In genomic region chr5:121449976-121450375, GRCm38 (mm10) we compare ENCODE assay signal across 8 mouse cellular contexts. TPM values are rescaled to one million over a fixed set of nuclear protein-coding genes. Genes with fewer than 3 reads are reported as not detected.
DNase-seq lines count a peak whose midpoint lies in the region; ATAC-seq lines count a peak whose summit lies in the region.

No protein-coding gene starts in this region.

- no peak overlapping the region for H3K9ac ChIP-seq in forebrain, embryonic 11.5 days (ENCODE audit: low read length)

- peaks cover 4% of the 10 kb centered on the region for H3K36me3 ChIP-seq in forebrain, embryonic 11.5 days (ENCODE audit: control insufficient read depth, insufficient read depth, low read length)
- peaks cover 53% of the 10 kb centered on the region for H3K36me3 ChIP-seq in forebrain, embryonic 10.5 days (replicated peaks)

- no peak overlapping the region for H3K27ac ChIP-seq in forebrain, embryonic 11.5 days (ENCODE audit: low read depth, low read length)
- H3K27ac ChIP-seq in forebrain, embryonic 10.5 days, result no peak overlapping the region

- no peak overlapping the region for H3K4me3 ChIP-seq in forebrain, embryonic 11.5 days (ENCODE audit: low read depth, low read length)
- no peak overlapping the region for H3K4me3 ChIP-seq in forebrain, embryonic 10.5 days

- 67% methylated on average over 6 of the region's 6 CpGs for WGBS in forebrain, embryonic 11.5 days
- 74% methylated on average over 6 of the region's 6 CpGs for WGBS in forebrain, embryonic 10.5 days
- WGBS in large intestine, adult 2 months, result 45% methylated on average over 6 of the region's 6 CpGs

- DNase-seq in forebrain, embryonic 11.5 days (ENCODE audit: low spot score), result peak; percentile 63
- DNase-seq in forebrain, embryonic 10.5 days (ENCODE audit: extremely low spot score, low spot score), result no peak
- DNase-seq in right cerebral cortex, postnatal 10 days (ENCODE audit: low spot score in 2 of 2), result peak; percentile 48 to 59
- no peak for DNase-seq in right cerebral cortex, adult 18-20 months
- DNase-seq in embryo, embryonic 11.5 days (ENCODE audit: low read depth, low spot score), result peak; percentile 30
- peak; percentile 61 for DNase-seq in large intestine, adult 2 months (ENCODE audit: low read depth, low spot score)
- DNase-seq in frontal cortex, postnatal 14 days (ENCODE audit: low spot score in 2 of 2), result no peak

- no peaks in the 10 kb centered on the region for H3K9me3 ChIP-seq in forebrain, embryonic 11.5 days (ENCODE audit: control insufficient read depth, low read length)
- H3K9me3 ChIP-seq in forebrain, embryonic 10.5 days, result no peaks in the 10 kb centered on the region

- peaks cover 4% of the 10 kb centered on the region; the same call in 1 of the 2 replicates for H3K4me1 ChIP-seq in forebrain, embryonic 11.5 days (replicated peaks; ENCODE audit: control insufficient read depth, insufficient read depth, low read length)
- peaks cover 37% of the 10 kb centered on the region for H3K4me1 ChIP-seq in forebrain, embryonic 10.5 days

- ATAC-seq in forebrain, embryonic 11.5 days (replicated peaks; ENCODE audit: low FRiP score), result no peak
- peak; percentile 34 for ATAC-seq in monocyte, adult 5-6 weeks (replicated peaks; ENCODE audit: insufficient number of reproducible peaks, low FRiP score, low TSS enrichment, poor library complexity, severe bottlenecking)

- H3K4me2 ChIP-seq in forebrain, embryonic 11.5 days (ENCODE audit: low read depth, low read length, severe bottlenecking), result no peak overlapping the region

- H3K27me3 ChIP-seq in forebrain, embryonic 11.5 days (ENCODE audit: control insufficient read depth, insufficient read depth, low read length), result no peaks in the 10 kb centered on the region
- no peaks in the 10 kb centered on the region for H3K27me3 ChIP-seq in forebrain, embryonic 10.5 days (ENCODE audit: poor library complexity, severe bottlenecking)

RNA-seq across cellular contexts. Expression of gene Tmem116, which starts 1.7 kb away (rescaled TPM):
- 1.4 and 1.9 TPM in 2 replicates for polyA plus RNA-seq in forebrain, embryonic 11.5 days (2014; fragmentation: Nextera tagmentation; extraction: Ambion mirVana)
- polyA plus RNA-seq in forebrain, embryonic 10.5 days (2016; fragmentation: Nextera tagmentation; extraction: Ambion mirVana), result 1.00 and 1.0 TPM in 2 replicates
- 6.6 and 9.1 TPM in 2 replicates for polyA plus RNA-seq in large intestine, adult 2 months (2012; rRNA removed)
- 0.53 TPM in 1 of 3 replicates, not detected in the others for total RNA-seq in monocyte, adult 5-6 weeks (2017)

RNA-seq across cellular contexts. Expression of gene Erp29, which starts 2.3 kb away (rescaled TPM):
- polyA plus RNA-seq in forebrain, embryonic 11.5 days (2014; fragmentation: Nextera tagmentation; extraction: Ambion mirVana), result 119 and 127 TPM in 2 replicates
- 131 and 140 TPM in 2 replicates for polyA plus RNA-seq in forebrain, embryonic 10.5 days (2016; fragmentation: Nextera tagmentation; extraction: Ambion mirVana)
- 43.5 and 53.7 TPM in 2 replicates for polyA plus RNA-seq in large intestine, adult 2 months (2012; rRNA removed)
- total RNA-seq in monocyte, adult 5-6 weeks (2017), result 290 to 464 TPM (median 461 TPM) in 3 replicates

RNA-seq across cellular contexts. Expression of gene Naa25, which starts 52.2 kb away (rescaled TPM):
- 53.2 and 53.4 TPM in 2 replicates for polyA plus RNA-seq in forebrain, embryonic 11.5 days (2014; fragmentation: Nextera tagmentation; extraction: Ambion mirVana)
- polyA plus RNA-seq in forebrain, embryonic 10.5 days (2016; fragmentation: Nextera tagmentation; extraction: Ambion mirVana), result 59.9 and 61.5 TPM in 2 replicates
- polyA plus RNA-seq in large intestine, adult 2 months (2012; rRNA removed), result 6.5 and 10.2 TPM in 2 replicates
- total RNA-seq in monocyte, adult 5-6 weeks (2017), result 11.7 to 38.6 TPM (median 24.4 TPM) in 3 replicates

RNA-seq across cellular contexts. Expression of gene Adam1b, which starts 53.3 kb away (rescaled TPM):
- polyA plus RNA-seq in forebrain, embryonic 11.5 days (2014; fragmentation: Nextera tagmentation; extraction: Ambion mirVana), result 0.07 TPM in 1 of 2 replicates, not detected in the other
- polyA plus RNA-seq in forebrain, embryonic 10.5 days (2016; fragmentation: Nextera tagmentation; extraction: Ambion mirVana), result not detected in 2 replicates
- not detected in 2 replicates for polyA plus RNA-seq in large intestine, adult 2 months (2012; rRNA removed)
- total RNA-seq in monocyte, adult 5-6 weeks (2017), result 0.57 TPM in 1 of 3 replicates, not detected in the others

Comparison
In these comparisons a context has a peak if more than half of its experiments do, and no peak if none do; other contexts are left out.
1. DNase-seq: peak in forebrain, embryonic 11.5 days (single experiment), right cerebral cortex, postnatal 10 days (2 of 2), embryo, embryonic 11.5 days (single experiment) and large intestine, adult 2 months (single experiment); none in forebrain, embryonic 10.5 days (single experiment), right cerebral cortex, adult 18-20 months (single experiment) and frontal cortex, postnatal 14 days (0 of 2).